Mouse (Mus musculus): ENCODE measurements around the gene Atf5. TPM values are rescaled to one million over a fixed set of nuclear protein-coding genes. Genes with fewer than 3 reads are reported as not detected.
A peak's percentile ranks its signal among the peaks of the same experiment; 100 is the strongest.

The Atf5 gene
- polyA plus RNA-seq, 2 experiments from 2014 or later: 0.19 to 0.35 TPM

DNA sequence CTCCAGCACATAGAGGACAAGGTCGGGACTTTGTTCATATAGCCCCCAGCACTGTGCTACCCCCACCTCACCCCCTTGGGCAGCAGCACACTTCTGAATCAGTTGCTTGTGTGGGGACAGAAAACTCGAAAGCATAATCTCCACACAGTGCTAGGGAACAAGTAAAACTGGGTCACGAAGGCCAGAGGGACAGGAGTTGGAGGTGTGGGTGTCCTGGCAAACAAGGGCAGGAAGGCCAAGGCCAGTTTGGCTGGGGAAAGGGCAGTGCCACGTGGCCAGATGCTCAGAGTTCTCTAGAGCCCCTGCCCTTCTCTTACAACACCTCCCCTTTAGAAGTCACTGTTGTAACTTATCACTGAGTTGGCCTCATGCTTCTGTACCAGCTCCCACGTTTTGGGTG, 3.4 kb upstream of the Atf5 start:
- ATAC-seq: no peak

DNA sequence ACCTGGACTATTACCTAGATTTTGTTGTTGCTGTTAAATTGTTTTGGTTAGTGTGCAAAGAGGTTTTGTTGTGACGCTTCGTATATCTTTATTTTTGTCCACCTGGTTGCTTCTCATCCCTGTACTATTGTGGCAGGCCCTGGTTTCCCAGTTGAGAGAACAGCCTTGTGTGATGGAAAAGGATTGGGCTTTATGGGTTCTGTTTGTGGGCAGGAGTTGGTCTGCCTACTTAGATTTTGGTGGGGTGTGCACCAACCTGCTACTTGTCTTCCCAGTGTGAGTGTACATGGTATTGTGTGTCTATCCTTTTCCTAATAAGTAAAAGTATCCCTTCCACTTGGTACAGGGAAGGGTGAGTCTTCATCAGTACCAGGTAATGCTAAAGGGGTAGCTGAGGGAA, 2.9 kb upstream of the Atf5 start:
- ATAC-seq: no peak

DNA sequence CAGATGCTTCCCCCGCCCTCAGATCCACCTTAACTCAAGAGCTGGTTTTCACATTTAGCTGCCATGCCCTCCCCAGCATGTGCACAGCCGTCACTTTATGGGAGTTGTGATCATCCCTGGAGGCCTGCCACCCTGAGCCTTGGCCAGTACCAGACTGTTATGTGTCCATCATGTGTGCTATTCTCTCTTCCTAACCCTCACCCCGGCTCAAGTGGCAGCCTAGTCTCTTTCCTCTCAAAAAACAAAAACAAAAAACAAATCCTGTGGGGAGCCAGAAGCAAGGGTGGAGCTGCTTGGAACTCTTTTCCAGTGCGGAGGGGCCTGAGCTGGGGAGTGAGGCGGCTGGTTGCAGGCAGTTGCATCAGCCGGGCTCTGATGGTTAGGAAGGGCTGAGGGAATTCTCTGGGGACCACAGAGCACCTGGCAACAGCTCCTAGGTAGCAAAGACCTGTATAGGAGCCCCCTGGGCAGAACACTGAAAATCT, 2.3 kb upstream of the Atf5 start:
- no peak for ATAC-seq

DNA sequence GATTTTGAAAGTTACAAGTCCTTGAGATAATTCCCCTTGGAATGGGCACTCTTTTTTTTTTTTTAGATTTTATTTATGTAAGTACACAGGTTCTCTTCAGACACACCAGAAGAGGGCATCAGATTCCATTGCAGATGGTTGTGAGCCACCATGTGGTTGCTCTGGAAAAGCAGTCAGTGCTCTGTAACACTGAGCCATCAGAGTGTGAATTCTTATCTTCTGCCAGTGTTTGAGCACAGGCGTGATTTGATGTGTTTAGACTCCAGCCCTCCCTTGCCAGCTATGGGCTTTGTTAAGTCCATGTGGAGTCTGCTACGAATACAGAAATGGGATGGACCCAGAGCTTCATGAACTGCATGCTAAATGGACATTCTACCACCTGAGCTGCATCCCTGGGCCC, 1.7 kb upstream of the Atf5 start:
- ATAC-seq: no peak

DNA sequence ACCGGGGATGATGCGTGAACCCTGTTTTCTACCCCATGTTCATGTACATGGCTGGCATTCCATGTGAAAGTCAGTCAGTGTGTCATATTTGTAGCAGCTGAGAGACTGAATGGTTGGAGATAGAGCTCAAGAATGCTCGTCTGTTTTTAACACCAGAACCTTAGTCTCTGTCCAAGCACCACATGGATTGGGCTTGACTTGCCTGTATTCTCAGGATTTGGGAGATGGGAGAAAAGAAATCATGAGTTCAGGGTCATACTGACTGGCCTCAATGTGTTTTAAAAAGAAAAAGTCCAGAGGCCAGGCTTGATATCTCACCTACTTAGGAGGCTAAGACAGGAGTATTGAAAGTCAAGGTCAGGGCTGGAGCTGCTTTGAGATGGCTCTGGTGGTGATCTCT, 983 bp upstream of the Atf5 start:
- no peak for ATAC-seq

DNA sequence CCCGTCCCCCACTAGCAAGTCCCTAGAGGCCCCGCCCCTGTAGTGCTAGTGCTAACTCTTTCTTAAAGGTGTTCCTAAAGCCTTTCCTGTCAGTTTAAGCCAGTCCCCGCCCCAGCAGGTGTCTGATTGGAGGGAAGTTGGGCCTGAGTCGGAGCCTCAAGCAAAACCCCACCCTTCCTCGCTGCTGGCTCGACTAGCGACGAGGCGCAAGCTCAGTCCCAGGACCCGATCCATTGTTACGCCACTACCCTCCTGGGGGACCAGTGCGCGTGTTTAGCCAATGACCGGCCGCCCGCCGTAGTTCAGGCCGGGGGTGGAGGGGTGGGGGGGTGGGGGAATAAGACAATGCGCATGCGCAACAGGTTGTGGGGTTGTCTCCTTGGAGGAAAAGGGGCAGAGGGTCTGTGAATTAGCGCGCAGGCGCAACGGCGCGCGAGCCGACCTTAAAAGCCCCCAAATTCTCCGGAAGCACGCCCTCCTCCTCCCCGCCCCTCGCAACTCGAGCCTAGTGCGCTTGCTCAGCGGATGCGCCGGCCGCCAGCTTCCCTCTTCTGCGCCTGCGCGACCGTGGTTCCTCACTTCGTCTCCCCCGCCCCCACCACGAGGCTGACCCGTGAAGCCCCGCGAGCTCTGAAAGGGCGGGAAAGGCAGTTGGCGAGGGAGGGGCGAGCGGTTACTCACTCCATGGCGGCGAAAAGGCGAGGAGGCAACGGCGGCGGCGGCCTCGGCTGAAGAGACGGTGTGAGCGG, 563 bp downstream of the Atf5 start, which contains the start of the genes Nup62 and Il4i1:
TSS of gene Nup62 (plus strand) at position 368 of the 749 bp plus-strand sequence.
TSS of gene Il4i1 (plus strand) at position 667 of the 749 bp plus-strand sequence.
- ATAC-seq: peak; percentile 94

DNA sequence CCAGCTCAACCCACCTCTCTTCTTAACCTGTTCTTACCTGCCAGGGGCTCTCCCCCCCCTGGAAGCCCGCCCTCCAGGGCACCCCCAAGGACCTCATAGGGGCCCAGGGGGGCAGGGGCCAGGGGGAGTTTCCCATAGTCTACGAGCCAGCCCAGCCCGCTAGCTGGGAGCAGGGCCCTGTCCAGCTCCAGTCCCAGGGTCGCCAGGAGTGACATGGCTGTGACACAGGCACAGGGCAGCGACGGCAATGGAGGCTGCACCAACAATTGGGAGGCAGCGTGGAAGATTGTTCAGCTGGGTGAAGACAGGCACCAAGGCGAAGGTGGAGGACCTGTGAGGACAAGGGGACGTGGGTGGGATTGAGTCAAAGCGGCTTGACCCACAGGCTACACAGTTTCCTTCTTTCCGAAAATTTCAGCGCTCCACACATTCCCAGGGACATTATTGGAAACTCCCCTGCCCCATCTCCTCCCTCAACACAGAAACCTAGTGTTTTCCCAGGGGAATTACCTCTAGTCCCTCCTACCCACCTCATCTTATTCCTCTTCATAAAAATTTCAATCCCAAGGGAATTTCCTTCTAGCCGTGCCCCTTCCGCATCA, 1.4 kb downstream of the Atf5 start:
- ATAC-seq: no peak

DNA sequence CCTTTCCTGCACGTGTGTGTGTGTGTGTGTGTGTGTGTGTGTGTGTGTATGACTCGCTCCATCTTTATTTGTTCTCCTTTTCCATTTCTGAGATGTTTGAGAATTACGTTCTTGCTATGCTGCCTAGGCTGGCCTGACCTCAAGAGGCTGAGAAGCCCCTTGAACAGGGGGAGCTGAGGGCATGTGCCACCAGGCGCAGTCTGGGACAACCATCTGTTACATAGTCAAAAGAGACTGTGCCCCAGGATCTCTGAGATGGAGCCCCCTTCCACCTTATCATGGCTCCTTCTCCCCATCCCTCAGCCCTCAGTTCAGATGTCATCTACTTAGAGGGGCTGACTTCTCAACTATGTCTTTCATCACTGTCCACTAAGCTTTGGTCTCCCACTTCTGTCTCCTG, 2.0 kb downstream of the Atf5 start:
- ATAC-seq: no peak

DNA sequence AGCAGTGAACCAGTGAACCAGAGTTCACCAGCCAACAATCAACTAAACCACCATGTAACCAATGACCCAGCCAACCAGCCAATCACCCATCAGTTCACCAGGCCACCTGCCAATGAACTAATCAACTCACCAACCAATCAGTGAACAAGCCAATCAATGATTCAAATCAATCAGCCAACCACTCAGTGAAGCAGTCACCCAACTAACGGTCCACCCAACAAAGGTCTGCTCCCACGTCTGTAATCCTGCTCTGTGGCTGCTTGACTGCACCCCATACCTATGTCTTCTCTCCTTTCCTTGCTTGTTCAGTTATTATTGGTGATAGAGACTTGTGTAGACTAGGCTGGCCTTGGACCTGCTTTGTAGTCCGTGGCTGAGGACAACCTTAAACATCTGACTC, 2.5 kb downstream of the Atf5 start:
- ATAC-seq: no peak

DNA sequence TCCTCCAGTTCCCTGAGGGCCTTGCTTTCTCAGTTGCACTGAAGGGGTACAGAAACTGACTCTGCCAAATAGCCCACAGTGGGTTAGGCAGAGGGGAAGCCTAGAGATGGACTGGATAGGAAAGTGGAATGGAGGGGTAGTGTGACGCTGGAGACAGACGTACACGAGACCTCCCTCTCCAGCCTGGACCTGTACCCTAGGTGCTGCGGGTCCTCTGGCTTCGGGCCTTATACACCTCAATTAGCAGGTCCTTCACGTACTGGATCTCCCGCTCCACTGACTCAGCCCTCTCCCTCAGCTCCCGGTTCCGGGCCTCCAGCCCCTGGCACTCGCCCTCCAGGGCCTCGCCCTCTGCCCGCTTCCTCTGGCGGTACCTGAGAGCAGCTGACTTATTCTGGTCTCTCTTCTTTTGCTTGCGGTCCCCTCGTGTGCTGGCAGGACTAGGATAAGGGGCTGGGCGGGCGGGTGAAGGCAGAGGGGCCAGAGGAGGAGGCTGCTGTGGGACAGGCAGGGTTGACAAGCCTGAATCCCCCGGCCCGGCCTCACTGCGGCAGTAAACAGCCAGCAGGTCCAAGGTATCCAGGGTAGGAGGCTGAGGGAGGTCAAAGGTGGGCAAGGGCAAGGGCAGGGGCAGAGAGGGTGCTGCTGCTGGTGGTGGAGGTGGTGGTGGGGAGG, 3.7 kb downstream of the Atf5 start:
- no peak for ATAC-seq

DNA sequence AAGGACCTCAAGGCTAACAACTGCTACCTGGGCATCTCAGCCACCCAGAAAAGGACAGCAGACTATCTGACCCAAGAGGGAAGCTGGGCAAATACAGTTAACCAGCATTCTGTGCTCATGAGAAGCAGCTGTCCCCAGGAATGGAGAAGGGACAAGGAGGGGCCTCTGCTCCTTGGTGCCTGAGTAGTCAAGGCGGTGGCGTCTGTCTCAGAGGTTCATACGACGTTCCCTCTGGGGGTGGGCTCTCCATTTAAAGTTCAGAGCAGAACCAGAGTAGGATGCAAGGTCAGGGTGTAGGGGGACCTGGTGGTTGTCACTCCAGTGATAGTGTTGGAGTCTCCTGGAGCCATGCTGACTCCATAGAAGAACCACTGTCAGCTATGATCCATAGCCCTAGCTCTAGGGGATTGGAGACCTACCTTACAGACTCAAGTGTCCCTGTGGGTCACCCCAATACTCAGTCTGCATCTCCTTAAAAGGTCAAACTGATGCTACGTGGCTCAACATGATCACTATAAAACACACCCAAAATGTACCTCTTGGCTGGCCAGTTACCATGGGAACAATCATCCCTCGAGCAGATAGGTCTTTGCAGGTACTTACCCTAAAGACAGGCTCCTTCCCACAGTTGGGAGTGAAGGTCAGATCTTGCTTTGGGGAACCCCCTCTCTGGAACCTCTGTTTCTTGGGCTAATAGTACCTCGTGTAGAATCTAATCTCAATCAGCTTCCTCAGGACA, 5.5 kb downstream of the Atf5 start:
- no peak for ATAC-seq

DNA sequence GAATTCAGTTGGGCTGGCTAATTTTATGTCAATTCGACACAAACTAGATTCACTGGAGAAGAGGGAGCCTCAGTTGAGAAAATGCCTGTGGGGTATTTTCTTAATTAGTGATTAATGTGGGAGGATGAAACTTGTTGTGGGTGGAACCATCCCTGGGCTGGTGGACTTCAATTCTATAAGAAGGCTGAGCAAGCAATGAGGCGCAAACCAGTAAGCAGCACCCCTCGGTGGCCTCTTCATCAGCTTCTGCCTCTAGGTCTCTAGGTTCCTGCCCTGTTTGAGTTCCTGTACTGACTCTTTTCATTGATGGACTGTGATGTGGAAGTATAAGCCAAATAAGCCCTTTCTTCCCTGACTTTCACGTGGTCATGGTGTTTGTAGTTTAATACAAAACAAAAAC, 6.1 kb downstream of the Atf5 start:
- no peak for ATAC-seq

DNA sequence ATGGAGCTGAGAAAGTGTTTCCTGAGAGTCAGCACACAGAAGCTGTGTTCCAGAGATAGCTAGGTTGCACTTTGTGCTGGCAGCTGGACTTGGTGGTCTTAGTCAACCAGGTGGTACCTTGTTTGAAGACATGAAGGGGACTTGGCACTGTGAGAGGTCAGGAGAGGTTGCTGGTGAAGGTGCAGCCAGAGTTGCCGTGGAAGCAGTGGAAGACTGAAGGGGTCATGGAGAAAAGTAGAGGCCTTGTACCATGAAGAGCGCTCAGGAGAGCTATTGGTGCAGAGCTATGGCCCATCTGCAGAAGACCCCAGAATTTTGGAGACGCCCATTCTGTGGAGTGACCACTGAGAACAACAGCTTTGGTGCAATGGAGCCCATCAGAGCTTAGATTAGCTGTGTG, 7.0 kb downstream of the Atf5 start:
- ATAC-seq: no peak

DNA sequence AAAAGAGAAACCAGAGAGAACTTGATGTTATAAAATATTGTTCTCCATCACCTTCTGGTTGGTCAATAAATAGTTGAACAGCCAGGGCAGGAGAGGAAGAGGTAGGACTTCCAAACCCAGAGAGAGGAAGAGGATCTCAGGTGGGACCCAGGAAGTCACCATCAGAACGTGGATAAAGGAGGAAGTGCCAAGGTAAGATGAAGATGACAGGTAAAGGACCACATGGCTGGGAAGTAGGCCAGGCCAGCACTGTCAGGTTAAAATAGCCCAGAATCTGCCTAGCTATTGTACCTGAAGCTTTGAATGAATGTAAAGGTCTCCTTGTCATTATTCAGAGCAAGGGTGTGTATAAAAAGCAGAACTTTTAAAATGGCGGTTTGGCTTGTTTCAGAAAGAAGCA, 7.5 kb downstream of the Atf5 start:
- ATAC-seq: no peak

DNA sequence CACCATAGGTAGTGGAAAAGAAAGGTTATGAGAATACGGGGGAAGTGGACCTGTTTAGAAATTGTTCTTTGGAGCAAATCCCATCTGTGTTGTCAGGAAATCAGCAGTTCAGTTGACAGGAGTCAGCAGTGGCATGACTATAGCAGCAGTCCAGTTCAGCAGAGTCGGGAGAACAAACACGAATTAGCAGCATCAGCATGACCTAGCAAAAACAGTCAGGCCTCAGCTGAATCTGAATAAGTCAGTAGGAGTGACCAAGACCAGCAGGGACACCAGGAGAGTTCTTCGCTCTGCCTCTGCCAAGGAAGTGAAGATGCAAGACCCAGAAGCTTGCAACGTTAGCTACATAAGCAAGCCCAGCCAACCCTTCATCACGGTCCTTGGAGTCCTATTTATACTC, 23.7 kb downstream of the Atf5 start:
- no peak for ATAC-seq

DNA sequence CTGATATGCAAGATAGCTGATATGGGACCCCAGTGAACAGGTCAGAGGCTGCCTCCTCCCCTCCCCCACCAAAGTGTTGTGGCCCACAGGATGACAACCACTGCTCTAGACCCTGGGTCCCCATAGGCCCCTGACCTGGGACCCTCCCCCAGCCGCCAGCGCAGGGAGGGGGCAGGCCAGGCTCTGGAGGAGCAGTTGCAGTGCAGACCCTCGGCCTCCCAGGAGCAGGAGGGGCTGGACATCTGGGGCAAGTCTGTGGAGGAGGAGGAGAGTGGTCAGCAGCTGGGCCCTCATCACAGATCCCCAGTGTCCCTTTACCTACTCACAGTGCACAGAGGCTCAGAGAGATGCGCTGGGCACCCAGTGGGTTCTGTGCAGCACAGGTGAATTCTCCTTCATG, 26.4 kb downstream of the Atf5 start:
- ATAC-seq: no peak

DNA sequence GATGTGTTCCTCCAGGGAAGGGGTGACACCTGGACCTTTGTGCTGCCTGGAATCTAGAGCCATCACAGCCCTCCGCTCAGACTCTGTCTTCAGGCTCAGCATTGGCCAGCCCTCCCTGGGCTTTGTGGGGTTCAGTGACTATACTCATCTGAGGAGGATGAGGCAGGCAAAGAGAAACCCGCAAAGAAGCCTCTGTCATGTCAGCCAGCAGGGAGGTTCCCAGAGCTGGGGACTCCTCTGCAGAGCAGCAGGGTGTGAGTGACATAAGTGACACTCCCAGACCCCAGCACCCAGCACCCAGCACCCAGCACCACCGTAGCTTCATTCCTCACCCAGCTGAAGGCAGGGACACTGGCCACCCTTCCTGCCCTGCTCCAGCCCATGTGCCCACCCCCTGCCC, 26.9 kb downstream of the Atf5 start:
- no peak for ATAC-seq

DNA sequence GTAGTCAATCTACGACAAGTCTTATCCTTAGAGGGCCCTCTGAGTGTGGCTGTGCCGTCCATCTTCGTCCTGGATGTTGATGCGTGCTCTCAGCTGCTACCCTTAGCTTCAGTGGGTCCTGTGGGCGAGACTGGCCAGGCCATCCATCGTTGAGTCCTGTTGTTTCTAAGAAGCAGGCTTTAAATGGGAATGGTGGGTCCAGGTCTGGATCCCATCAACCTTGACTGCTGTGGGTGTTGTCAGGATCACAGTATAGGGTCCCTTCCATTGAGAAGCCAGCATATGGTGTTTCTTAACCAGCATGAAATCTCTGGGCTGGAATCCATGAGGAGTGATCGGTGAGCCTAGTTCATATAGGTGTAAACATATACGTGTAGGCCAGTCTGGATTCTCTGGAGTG, 36.4 kb downstream of the Atf5 start:
- ATAC-seq: no peak

DNA sequence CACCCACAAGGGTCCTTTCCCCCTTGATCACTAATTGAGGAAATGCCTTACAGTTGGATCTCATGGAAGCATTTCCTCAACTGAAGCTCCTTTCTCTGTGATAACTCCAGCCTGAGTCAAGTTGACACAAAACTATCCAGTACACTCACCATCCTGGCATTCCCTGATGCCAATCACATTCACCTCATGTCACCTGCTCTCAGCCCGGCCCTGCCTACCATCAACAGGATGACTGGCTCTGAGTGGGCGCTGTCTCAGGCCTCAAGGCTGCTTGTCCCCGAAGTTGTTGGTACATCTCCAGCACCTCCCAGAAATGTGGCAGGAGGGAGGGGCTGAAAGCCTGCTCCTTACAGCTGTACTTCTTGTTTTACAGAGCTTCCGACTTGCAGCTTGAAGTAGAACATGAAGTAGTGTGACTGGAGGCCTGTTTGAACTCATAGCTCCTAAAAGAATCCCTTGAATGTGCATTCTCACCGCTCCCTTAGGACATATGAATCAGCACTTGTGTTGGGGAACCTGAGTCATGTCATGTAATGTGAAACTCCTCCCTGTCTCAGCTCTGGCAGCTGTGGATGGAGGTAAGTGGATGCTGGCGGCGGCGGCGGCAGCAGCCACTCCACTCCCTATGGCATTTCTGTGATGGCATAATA, 39.5 kb downstream of the Atf5 start:
- no peak for ATAC-seq

DNA sequence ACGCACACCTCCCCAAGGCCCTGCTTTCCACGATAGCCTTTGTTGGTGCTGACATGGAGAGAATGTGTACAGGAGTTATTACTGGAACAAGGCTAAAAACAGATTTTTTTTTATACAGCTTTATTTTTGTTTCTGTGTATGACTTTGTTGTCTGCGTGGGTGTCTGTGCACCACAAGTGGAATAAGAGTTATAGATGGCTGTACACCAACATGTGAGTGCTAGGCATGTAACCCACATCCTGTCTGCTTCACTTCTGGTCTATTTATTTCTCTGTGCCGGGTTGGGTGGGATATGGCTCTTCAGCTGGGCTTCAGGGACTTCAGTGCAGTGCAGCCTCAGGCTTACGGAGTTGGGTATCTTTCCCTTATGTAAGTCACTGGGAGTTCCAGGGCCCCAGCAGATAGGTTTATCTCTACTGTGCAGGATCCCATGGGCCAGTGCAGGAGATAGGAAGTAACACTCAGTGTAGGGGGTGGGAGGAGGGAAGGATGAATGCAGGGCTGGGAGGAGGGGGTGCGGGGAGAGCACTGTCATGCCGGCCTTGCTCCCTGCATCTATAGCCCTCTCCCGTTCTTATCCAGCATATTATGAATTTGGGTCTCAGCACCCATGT, 43.8 kb downstream of the Atf5 start:
- peak; percentile 96 for ATAC-seq

DNA sequence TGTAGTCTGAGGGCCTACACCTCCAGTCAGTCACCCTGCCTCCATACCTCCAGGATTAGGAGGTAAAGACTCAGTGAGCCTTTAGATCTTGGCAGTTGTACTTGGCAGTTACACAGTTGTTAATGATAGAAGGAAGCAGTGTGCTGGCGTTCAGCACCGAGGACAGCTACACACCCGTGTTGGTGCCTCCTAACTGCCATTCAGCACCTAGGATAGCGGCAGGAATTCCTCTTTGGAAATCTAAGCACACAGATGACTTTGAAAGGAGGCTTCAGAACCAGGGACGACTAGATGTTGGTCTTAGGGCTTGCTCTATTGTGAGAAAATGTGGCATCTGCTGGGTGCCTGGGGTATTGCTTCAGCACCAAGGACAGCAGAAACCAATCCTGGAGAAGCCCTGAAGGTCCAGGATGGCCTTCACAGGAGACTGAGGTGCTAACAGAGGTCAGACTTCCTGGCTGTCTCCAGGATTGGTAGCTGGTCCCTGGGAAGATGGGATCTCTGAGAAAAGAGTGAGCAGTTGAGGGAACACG, 46.3 kb downstream of the Atf5 start:
- no peak for ATAC-seq

DNA sequence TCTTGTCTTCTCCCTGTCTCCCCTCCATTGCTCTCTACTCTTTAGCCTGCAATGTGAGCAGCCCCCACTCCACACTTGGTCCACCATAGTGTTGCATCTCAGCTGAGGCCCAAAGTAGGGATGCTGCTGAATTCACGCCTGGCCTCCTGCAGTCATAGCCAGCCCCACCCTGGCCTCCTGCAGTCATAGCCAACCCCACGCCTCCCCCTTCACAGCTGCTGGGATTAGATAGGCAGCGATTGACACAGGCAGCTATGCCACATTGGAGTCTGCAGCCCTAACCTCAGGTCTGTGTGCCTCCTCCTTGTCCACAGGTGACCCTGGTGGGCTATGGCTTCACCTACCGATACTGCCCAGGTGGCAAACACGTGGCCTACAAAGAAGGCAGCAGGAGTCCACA, 48.3 kb downstream of the Atf5 start:
- ATAC-seq: no peak
